Mouse (Mus musculus) activated CD4-positive, CD25-positive, alpha-beta regulatory T cell, adult 4 months (primary cell): ENCODE results near the gene Gm3636. TPM values are rescaled to one million over a fixed set of nuclear protein-coding genes. Genes with fewer than 3 reads are reported as not detected.
"Not testable (repeated sequence)": the region's sequence is repeated elsewhere in the genome, so short reads cannot be mapped to it uniquely, and the experiment has no call there.

ENCODE experiments used
- ATAC-seq: one replicate; pipeline ENCODE4 v1.8.0; 2017
- polyA plus RNA-seq, 2 experiments: library from polyadenylated mRNA; unstranded; fragments of 100-300 nt; shearing (Covaris generic); gene quantifications; one replicate each; pipeline ENCODE4 v1.2.1; 2017

Gm3636 gene
- polyA plus RNA-seq: 10 to 100 TPM in 1 of 2 experiments, 1 to 10 TPM in 1; 9.5 to 18.6 TPM

DNA sequence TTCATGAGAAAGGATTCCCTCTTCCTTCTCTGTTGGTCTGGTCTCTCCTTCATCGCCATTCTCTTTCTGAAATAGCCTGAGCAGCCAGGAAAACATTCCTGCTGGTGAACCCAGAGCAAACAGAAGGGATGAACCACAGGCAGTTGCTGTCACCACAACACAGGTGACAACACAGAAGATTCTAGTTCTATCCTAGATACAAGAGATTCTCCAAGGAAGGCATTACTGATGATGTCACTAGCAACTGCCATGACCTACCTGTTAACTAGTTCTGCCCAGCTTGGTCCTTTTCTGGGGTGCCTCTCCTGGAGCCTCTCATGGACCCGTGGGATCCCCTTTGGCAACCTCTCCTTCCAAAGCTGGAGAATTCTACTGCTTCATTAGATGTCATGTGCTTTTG lies at the start of gene Gm3636:
Gene Gm3636, minus strand, starts transcription at position 101 of the 400 bp plus-strand sequence.
- not testable (repeated sequence) for ATAC-seq

- not testable (repeated sequence) for ATAC-seq
These were observed 32.2 kb upstream of the Gm3636 start, which contains the start of gene Gm8362 for GRCm38 (mm10) chr14:6774311-6774710. Gene Gm8362 (minus strand): TSS chr14:6774411.

DNA sequence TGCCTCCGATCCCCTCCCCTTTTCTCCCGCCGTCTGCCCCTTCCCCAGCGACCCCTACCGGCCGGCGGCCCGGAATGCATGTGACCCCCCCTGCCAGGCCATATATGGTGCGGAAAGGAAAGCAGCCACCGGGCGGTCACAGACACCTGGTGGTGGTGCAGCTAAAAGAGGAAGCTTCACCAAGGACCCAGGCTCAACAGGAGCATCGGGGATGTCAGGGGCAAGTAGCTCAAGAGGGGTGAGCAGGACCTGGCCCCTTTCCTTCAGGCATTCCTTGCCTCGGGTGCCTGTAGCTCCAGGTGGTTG lies 15.1 kb upstream of the Gm3636 start:
- not testable (repeated sequence) for ATAC-seq

DNA sequence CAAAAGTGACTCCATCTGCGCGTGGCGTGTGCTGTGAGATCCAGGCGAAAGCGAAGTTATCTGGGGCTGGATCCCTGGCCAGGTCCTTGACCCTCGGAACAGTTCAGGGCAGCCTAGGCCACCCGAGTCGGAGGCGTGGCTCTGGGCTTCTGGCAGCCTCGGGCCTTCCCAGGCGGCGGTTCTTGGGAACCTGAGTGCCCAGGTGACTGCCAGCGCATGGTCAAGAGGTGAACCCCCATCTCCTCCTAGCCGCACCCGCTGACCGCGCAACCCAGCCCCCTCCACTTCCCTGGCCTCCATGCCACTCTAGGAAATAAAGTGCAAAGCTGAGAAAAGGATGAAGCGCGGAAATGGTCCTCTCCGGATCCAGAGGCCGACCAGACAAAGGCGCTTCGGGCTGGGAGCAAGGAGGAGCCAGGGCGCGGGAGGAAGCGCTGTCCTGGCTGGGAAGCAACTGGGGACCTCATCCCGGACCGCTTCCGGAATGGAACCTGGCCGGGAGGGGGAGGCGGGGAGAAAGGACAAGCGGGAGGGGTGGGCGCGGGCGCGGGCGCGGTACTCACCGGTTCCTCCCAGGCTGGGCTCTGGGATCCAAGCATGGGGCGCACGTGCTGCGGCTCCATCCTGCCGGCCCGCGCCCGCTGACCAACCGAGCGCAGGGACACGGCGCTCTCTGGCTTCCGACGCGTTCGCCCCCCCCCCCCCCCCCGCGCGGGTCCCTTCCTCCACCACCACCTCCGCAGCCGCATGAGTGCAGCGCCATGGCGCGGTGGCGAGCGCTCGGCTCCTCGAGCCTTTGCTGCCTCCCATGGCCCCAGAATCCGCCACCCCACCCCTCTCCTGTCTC lies 14.5 kb upstream of the Gm3636 start:
- not testable (repeated sequence) for ATAC-seq

DNA sequence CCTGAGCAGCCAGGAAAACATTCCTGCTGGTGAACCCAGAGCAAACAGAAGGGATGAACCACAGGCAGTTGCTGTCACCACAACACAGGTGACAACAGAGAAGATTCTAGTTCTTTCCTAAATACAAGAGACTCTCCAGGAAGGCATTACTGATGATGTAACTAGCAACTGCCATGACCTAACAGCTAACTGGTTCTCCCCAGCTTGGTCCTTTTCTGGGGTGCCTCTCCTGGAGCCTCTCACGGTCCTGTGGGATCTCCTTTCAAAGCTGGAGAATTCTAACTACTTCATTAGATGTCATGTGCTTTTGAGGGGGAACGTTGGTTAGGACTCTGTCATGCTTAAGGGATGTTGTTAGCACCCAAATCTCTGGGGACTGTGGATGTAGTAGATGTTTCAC lies 22.0 kb downstream of the Gm3636 start, which contains the start of gene Gm8050:
Gene Gm8050, minus strand, starts transcription at position 101 of the 400 bp plus-strand sequence.
- ATAC-seq: not testable (repeated sequence)

Other genes with a start within 250 kb of the Gm3636 start
- not detected for gene Gm8356, start 205.0 kb downstream of the Gm3636 start, polyA plus RNA-seq
- under 1 TPM; 0.32 to 0.41 TPM for gene Gm3629, start 151.7 kb downstream of the Gm3636 start, polyA plus RNA-seq
- gene Gm3460, start 119.9 kb downstream of the Gm3636 start, polyA plus RNA-seq: not detected
- not detected for gene Gm10251, start 58.2 kb downstream of the Gm3636 start, polyA plus RNA-seq
- gene Gm8050, start 22.1 kb downstream of the Gm3636 start, polyA plus RNA-seq: not detected
- gene Gm8362, start 32.1 kb upstream of the Gm3636 start, polyA plus RNA-seq: not detected
- gene Gm3642, start 98.0 kb upstream of the Gm3636 start, polyA plus RNA-seq: not detected
- 10 to 100 TPM in 1 of 2 experiments, 1 to 10 TPM in 1; 6.1 to 10.2 TPM for gene Gm3667, start 147.6 kb upstream of the Gm3636 start, polyA plus RNA-seq
- gene Gm6356, start 231.5 kb upstream of the Gm3636 start, polyA plus RNA-seq: not detected